Mouse (Mus musculus): ENCODE results near the gene Pnpla2.

Pnpla2 gene

DNA sequence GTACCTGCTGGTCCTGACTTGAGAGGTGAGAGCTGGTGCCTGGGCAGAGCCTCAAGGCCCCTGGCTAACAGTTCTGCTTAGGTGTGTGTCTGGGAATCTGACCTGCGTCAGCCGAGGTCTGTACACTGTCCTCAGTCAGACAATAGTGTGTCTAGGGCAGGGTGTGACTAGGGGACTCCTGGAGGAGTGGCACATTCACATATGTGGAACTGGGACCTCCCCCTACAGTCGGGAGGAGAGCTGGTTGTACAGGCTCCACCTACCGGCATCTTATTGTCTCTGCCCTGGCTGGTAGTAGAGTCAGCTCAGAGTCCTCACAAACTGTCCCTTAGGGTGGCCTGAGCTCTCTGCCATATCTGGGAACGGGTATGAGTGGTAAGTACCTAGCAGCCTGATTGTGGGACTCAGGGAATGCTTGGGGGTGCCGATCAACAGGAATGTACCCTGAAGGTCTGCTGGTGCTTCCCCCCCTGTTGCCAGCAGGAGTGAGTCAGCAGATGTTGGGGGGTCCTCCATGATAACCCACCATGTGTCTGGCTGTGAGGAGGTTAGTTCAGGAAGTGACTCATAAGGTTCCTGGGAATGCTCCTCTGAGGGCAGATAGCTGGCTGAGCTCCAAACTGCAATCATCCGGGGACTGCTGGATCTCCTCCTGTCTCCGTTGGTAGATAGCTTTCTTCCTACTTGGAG, 13.7 kb downstream of the Pnpla2 start:
- peak; percentile 82 for DNase-seq

DNA sequence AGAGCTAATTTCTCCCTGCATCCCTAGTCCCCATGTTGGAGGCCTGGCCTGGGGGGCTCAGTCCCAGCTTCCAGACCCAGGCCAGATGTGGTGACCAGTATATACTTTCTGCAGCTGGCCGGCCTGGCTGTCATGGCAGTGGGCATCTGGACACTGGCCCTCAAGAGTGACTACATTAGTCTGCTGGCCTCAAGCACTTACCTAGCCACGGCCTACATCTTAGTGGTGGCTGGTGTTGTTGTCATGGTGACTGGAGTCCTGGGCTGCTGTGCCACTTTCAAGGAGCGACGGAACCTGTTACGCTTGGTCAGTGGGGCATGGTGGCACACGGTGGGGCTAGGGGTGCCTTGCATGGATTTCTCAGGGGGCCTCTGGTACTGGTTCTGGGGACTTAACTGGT, 14.4 kb downstream of the Pnpla2 start:
- no peak for DNase-seq

GRCm38 (mm10) chr7:141469901-141470636, 15.1 kb downstream of the Pnpla2 start:
- DNase-seq: no peak

GRCm38 (mm10) chr7:141470637-141470944, 15.6 kb downstream of the Pnpla2 start:
- DNase-seq: no peak

DNA sequence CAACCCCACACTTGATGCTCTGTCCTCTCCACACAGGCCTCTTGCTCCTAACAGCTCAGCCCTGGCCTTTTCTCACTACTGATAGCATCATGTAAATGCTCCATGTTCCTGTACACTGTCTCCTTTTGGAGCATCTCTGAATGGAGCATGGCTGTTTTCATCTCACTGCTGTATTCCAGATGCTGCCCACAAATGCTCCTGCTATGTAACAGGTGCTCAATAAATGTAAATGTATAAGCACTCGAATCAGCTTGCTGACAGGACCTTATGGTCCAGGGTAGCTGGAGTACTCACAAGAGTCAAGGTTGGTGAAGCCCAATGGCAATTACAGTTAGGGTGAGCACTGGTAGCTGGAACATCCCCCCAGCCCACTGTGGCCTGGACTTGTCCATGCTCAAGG, 16.2 kb downstream of the Pnpla2 start:
- no peak for DNase-seq

- DNase-seq: no peak
Measured at GRCm38 (mm10) chr7:141472226-141472625, 17.2 kb downstream of the Pnpla2 start.

DNA sequence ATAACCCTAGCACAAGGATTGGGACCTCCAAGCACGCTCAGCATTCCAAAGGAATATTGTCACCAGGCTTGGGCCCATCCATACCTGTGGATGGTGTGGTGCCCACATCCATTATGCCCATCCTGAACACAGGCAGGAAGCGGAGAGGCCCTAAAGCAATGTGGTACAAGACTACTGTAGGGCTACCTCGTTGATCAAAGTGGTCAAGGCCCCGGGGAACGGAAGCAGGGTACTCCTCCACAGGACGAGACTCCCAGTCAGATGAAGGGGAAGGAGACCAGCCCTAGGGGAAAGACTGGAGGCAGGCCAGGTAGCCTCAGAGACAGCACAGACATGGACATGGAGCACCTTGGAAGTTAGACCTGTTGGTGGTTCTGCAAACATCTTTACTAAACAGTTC, 17.8 kb downstream of the Pnpla2 start:
- DNase-seq: no peak

DNA sequence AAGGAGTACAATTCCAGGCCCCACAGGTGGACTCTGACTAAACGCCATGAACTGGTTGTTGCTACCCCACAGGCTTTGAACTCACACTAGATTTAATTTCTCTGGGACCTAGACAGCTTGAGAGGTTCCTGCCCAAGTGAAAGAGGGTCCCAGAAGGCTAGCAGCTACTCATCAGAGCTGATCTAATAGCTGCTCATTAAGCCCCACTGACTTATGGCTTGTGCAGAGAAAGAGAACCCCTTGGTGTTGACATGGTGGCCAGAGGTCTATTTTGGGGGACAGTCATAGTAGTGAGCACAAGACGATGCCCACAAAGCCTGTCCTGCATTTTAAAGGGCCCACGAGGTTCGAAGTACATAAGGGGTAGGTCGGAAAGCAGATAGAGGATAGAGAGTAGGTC, 19.2 kb downstream of the Pnpla2 start:
- DNase-seq: no peak

- DNase-seq: peak; percentile 91
Measured at GRCm38 (mm10) chr7:141475011-141475804, 20.2 kb downstream of the Pnpla2 start, which contains the start of the genes Polr2l and Tspan4. Gene Polr2l, minus strand, starts transcription at chr7:141475132. Gene Tspan4, plus strand, starts transcription at chr7:141475240.

DNA sequence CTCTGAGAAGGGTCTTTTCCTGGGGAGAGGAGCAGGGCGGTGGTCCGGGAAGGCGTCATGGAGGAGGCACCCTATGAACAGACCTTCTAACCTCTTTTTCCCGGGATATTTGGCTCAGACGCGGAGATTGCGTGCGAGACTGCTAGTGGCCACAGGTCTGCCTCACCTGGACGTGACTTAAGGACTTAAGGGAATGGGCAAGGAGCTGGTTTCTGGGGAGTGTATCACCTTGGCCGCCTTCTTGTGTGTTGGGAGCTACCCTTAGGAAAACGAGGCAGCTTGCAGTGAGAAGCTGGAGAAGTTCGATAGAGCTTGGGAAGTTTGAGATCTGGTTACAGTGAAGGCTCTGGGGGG, 20.8 kb downstream of the Pnpla2 start:
- no peak for DNase-seq

- peak; percentile 94 for DNase-seq
Measured at GRCm38 (mm10) chr7:141476226-141476980, 21.4 kb downstream of the Pnpla2 start.

DNA sequence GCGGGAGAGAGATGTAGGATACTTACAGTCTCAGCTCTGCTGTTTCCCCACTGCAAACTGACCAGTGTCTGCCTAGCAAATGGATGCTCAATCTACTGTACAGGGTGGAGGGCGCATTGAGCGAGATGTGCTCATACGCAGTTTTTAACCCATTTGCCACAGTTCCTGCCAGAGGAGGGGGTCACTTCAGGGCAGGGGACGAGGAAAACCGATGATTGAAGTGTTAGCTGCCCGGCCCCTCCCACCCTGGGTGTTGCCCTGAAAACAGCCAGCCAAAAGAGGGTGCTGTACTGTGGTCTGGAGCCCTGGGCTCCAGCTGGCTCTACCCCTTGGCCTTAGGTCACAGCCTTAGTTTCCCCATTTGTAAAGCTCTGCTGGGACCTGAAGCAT, 22.0 kb downstream of the Pnpla2 start:
- DNase-seq: no peak

DNA sequence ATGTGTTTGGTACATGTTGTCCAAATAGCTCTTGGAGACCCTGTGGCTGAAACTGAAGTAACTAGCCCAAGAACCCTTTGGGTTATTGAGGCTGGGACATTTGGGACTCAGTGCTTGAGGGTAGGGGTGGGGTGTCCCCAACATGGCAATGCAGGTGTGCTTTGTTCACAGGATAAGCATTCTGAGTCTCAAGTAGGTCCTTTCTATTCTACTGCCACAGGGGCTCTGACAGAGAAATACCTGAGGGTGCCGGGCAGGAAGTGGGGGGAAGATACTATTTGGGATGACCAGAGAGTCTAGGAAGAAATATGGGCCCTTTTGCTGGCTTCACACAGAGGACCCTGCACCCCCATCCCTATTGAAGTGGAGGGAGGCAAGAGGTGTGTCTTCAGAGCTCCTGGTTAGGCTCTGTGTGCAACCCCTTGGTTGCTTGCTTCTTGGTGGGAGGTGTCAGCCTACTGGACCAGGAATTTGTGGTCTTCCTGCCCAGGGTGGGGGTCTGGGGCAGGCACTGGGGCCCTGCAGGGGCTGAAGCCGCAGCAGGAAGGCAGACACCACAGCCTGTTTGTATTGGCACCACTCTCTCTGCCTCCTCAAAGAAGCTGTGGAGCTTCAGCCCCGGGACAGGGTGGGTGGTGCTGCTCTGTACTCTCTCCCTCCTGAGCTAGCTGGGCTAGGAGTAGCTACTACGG, 22.7 kb downstream of the Pnpla2 start:
- DNase-seq: no peak

DNA sequence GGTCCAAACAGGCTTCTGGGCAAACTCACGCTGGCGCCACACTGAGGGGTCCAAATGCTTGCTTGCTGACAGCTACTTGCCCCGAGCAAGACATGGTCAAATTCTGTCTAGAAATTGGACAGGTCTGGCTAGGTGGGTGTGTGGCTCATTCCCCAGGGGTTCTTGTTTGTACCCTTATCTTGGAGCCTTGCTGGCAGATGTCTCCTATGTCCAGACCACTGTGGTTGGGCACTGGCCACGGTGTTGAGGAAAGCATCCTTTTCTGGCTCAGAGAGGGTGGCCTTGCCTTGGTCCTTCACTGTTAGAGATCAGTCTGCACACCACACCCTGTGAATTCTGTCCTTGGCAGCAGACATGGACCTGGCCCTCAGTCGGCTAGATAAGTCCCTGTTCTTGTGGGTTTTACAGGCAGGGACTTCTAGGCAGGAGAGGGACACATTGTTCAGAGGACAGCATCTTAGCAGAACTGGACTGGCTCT, 23.3 kb downstream of the Pnpla2 start:
- no peak for DNase-seq

GRCm38 (mm10) chr7:141480842-141481497, 26.0 kb downstream of the Pnpla2 start:
- peak; percentile 83 for DNase-seq

GRCm38 (mm10) chr7:141481498-141482401, 26.8 kb downstream of the Pnpla2 start:
- no peak for DNase-seq

DNA sequence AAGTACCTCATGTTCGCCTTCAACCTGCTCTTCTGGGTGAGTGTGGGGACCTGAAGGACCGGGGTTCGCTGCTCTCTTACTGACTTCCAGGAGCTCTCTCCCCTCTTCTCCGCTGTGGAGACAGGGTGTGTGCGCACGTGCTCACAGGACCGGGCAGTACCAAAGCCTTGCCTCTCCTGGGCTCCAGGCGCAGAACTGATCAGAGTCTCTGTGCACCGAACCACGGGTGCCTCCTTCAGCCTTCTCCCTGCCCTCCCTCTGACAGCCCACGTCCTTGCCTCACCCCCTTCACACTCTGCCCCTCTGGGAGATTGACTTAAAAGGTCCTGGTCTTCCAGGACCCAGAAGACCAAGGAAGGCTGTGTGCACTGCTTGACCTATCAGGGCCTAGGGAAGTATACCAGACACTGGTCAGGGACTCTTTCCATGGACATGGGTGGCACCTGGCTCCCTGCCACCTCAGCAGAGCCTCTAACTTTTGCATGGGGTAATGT, 27.6 kb downstream of the Pnpla2 start:
- no peak for DNase-seq

DNA sequence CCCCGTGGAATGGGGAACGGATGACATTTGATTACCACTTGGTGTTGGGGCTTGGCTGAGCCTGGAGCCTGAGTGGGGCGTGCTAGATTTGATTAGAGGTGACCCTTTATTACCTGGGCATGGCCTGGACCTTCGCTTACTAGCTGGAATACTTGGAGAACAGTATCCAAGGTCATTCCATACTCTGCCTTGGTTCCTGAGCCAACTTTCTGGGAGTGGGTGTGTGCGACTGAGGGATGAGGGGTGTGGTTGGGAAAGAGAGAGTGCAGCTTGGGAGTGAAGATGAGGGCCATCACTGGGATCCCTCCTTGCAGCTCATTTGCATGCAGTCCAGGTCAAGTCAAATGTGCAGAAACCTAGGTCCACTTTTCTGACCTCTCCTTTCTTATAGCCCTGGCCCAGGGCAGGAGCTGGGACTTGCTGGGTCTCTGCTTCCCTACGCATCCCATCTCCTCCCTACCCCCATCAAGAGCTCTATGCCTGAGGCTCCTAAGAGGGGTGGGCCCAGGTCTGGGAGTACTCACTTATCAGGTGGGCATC, 28.2 kb downstream of the Pnpla2 start:
- DNase-seq: no peak

DNA sequence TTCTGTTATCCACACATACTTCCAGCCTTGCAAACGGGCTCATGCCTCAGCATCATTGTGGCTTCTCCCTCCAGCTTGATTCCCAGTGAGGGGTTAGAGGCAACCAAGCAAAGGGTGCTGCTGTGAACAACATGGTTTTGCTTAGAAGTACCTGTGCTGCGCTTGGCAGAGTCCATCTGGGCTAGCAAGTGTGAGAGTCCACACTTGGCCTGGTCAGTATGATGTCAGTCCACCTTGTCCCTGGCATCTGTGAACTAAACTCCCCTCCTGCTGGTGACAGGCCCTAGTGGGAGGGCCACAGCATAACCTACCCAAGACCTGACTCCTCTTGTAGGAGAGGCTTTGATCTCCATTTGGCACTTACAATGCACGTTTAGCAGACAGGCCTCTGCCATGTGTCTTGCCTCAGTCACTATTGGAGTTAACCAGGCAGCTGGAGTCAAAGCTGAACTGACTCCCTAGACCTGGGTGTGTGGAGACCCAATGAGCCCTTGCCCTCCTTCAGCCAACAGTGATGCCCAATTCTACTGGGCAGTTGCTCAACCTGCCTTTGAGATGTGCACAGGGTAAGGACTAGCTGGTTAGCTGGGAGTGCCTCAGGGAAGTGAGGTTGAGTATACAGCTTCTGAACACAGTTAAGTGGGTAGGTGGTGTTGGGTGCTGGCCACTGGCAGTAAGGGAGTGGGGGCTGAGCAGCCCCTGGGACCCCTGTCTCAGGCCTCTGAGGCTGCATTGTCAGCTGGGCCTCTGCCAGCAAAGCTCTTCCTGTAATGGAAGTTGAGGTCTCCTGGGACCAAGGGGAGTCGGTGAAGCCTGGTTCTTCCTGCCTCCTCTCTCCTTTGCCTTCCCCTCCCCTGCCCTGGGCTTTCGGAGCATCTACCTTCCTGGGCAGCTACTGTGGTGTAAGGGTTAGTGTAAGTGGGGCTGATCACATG, 29.5 kb downstream of the Pnpla2 start:
- no peak for DNase-seq
